Mouse (Mus musculus) hindbrain, embryonic 10.5 days (tissue): ENCODE data around the gene Trim37. TPM values are rescaled to one million over a fixed set of nuclear protein-coding genes. Genes with fewer than 3 reads are reported as not detected.

ENCODE experiments used
- DNase-seq: peaks from one replicate; pipeline ENCODE4 v3.0.0-alpha.2; 2017; ENCODE audit warnings: low spot score
- H3K27ac ChIP-seq: fragments of 300-500 bp; sonication (generic); 2 replicates; pipeline ENCODE4 v1.5.1; 2016; ENCODE audit warnings: mild to moderate bottlenecking, moderate library complexity
- H3K27me3 ChIP-seq: fragments of 300-500 bp; sonication (generic); 2 replicates; pipeline ENCODE4 v1.6.1; 2016; ENCODE audit warnings: mild to moderate bottlenecking; ENCODE audit not compliant: poor library complexity, insufficient read depth, severe bottlenecking
- H3K36me3 ChIP-seq: fragments of 300-500 bp; sonication (generic); 2 replicates; pipeline ENCODE4 v1.6.1; 2016; ENCODE audit warnings: mild to moderate bottlenecking, moderate library complexity
- H3K4me1 ChIP-seq: fragments of 300-500 bp; sonication (generic); replicated peaks from 2 replicates; pipeline ENCODE4 v1.6.1; 2016; ENCODE audit warnings: mild to moderate bottlenecking
- H3K4me3 ChIP-seq: fragments of 300-500 bp; sonication (generic); 2 replicates; pipeline ENCODE4 v1.5.1; 2016; ENCODE audit warnings: mild to moderate bottlenecking, moderate library complexity
- H3K9me3 ChIP-seq: fragments of 300-500 bp; sonication (generic); 2 replicates; pipeline ENCODE4 v1.6.1; 2016; ENCODE audit warnings: mild to moderate bottlenecking, moderate library complexity
- WGBS: fragments of 180-500 bp; shearing (Covaris S2); methylation state at CpG from one replicate; pipeline ENCODE4 v1.1.7; 2016; 5-methylcytosine and 5-hydroxymethylcytosine counted together
- polyA plus RNA-seq: library from polyadenylated mRNA; unstranded; fragments of >200 nt; fragmentation: Nextera tagmentation; extraction: Ambion mirVana; gene quantifications from 2 replicates; pipeline ENCODE4 v1.2.1, GENCODE M21; 2016

Gene Trim37
- polyA plus RNA-seq, result 64.4 and 65.5 TPM in 2 replicates

- H3K36me3 ChIP-seq, result peaks cover 58% of the 10 kb centered on the region
Measured at GRCm38 (mm10) chr11:87126824-87127816, at the start of gene Trim37. Trim37 (plus strand) TSS chr11:87127077.

GRCm38 (mm10) chr11:87083712-87084111 is 43.2 kb upstream of the Trim37 start:
- Histone ChIP-seq H3K27me3 (no peaks in the 10 kb centered on the region), H3K4me1 (peaks cover 33% of the 10 kb centered on the region), H3K36me3 (peaks cover 70% of the 10 kb centered on the region), H3K4me3 (no peak overlapping the region), H3K27ac (no peak overlapping the region), H3K9me3 (no peaks in the 10 kb centered on the region)
- no peak for DNase-seq
- WGBS, result 98% methylated on average over 1 of the region's 1 CpGs

More at GRCm38 (mm10) chr11:87126824-87127816, at the start of gene Trim37:
- Histone ChIP-seq H3K27me3 (no peaks in the 10 kb centered on the region), H3K4me3 (peak within 1 kb of the TSS; percentile 85), H3K27ac (peak within 1 kb of the TSS; percentile 94), H3K9me3 (no peaks in the 10 kb centered on the region), H3K4me1 (peaks cover 29% of the 10 kb centered on the region)
- under 1% methylated on average over 105 of the region's 105 CpGs for WGBS
- peak; percentile 92 for DNase-seq

GRCm38 (mm10) chr11:87085461-87085860 is 41.4 kb upstream of the Trim37 start:
- WGBS, result 91% methylated on average over 13 of the region's 13 CpGs

GRCm38 (mm10) chr11:87086290-87086984 is 40.4 kb upstream of the Trim37 start, which contains the start of gene Smg8:
Smg8 (minus strand) TSS chr11:87086774.
- H3K4me1 ChIP-seq, result peaks cover 33% of the 10 kb centered on the region
- DNase-seq, result peak; percentile 79
- peaks cover 67% of the 10 kb centered on the region for H3K36me3 ChIP-seq
- no peaks in the 10 kb centered on the region for H3K9me3 ChIP-seq
- peak within 1 kb of the TSS; percentile 94 for H3K27ac ChIP-seq
- WGBS, result 1% methylated on average over 43 of the region's 43 CpGs
- no peaks in the 10 kb centered on the region for H3K27me3 ChIP-seq
- H3K4me3 ChIP-seq, result peak within 1 kb of the TSS; percentile 97

More at GRCm38 (mm10) chr11:87085461-87085860, 41.4 kb upstream of the Trim37 start:
- Histone ChIP-seq H3K9me3 (no peaks in the 10 kb centered on the region), H3K4me3 (peak overlapping the region; percentile 97), H3K4me1 (peaks cover 33% of the 10 kb centered on the region), H3K36me3 (peaks cover 67% of the 10 kb centered on the region), H3K27me3 (no peaks in the 10 kb centered on the region), H3K27ac (no peak overlapping the region)
- DNase-seq, result no peak

- Histone ChIP-seq H3K36me3 (peaks cover 67% of the 10 kb centered on the region), H3K27me3 (no peaks in the 10 kb centered on the region), H3K27ac (peak overlapping the region; percentile 94), H3K9me3 (no peaks in the 10 kb centered on the region), H3K4me1 (peaks cover 33% of the 10 kb centered on the region), H3K4me3 (peak overlapping the region; percentile 97)
- 68% methylated on average over 2 of the region's 2 CpGs for WGBS
- no peak for DNase-seq
Measured at GRCm38 (mm10) chr11:87087142-87087541, 39.7 kb upstream of the Trim37 start.

- Histone ChIP-seq H3K9me3 (no peaks in the 10 kb centered on the region), H3K4me1 (peaks cover 39% of the 10 kb centered on the region), H3K27ac (peak within 1 kb of the TSS; percentile 100), H3K36me3 (peaks cover 50% of the 10 kb centered on the region), H3K27me3 (no peaks in the 10 kb centered on the region), H3K4me3 (peak within 1 kb of the TSS; percentile 98)
- WGBS, result under 1% methylated on average over 14 of the region's 14 CpGs
- no peak for DNase-seq
Measured at GRCm38 (mm10) chr11:87108409-87108754, 18.5 kb upstream of the Trim37 start, which contains the start of gene Prr11. Prr11 (minus strand) TSS chr11:87108708.

GRCm38 (mm10) chr11:87108755-87109518 is 17.9 kb upstream of the Trim37 start, which contains the start of gene Ska2:
Ska2 (plus strand) TSS chr11:87109234.
- Histone ChIP-seq H3K27ac (peak within 1 kb of the TSS; percentile 100), H3K36me3 (peaks cover 50% of the 10 kb centered on the region), H3K9me3 (no peaks in the 10 kb centered on the region), H3K4me3 (peak within 1 kb of the TSS; percentile 98), H3K4me1 (peaks cover 39% of the 10 kb centered on the region), H3K27me3 (no peaks in the 10 kb centered on the region)
- peak; percentile 99 for DNase-seq
- under 1% methylated on average over 40 of the region's 40 CpGs for WGBS

GRCm38 (mm10) chr11:87109519-87110171 is 17.2 kb upstream of the Trim37 start:
- peak overlapping the region; percentile 100 for H3K27ac ChIP-seq
- WGBS, result under 1% methylated on average over 42 of the region's 42 CpGs
- peaks cover 50% of the 10 kb centered on the region for H3K36me3 ChIP-seq
- peak overlapping the region; percentile 98 for H3K4me3 ChIP-seq
- DNase-seq, result no peak
- H3K27me3 ChIP-seq, result no peaks in the 10 kb centered on the region
- peaks cover 39% of the 10 kb centered on the region for H3K4me1 ChIP-seq
- no peaks in the 10 kb centered on the region for H3K9me3 ChIP-seq

GRCm38 (mm10) chr11:87110172-87110909 is 16.5 kb upstream of the Trim37 start:
- Histone ChIP-seq H3K27me3 (no peaks in the 10 kb centered on the region), H3K4me1 (peaks cover 39% of the 10 kb centered on the region), H3K36me3 (peaks cover 50% of the 10 kb centered on the region), H3K9me3 (no peaks in the 10 kb centered on the region), H3K27ac (peak overlapping the region; percentile 100), H3K4me3 (peak overlapping the region; percentile 98)
- no peak for DNase-seq
- WGBS, result 12% methylated on average over 9 of the region's 9 CpGs

- no peak overlapping the region for H3K27ac ChIP-seq
- no peak overlapping the region for H3K4me3 ChIP-seq
- peaks cover 12% of the 10 kb centered on the region; the same call in 1 of the 2 replicates for H3K4me1 ChIP-seq
- H3K9me3 ChIP-seq, result no peaks in the 10 kb centered on the region
- WGBS, result 88% methylated on average over 8 of the region's 8 CpGs
- H3K36me3 ChIP-seq, result peaks cover 79% of the 10 kb centered on the region
- DNase-seq, result no peak
- no peaks in the 10 kb centered on the region for H3K27me3 ChIP-seq
Measured at GRCm38 (mm10) chr11:87121864-87122263, 5.0 kb upstream of the Trim37 start.

- H3K4me3 ChIP-seq, result peak overlapping the region; percentile 85
- DNase-seq, result no peak
- H3K36me3 ChIP-seq, result peaks cover 58% of the 10 kb centered on the region
- H3K4me1 ChIP-seq, result peaks cover 29% of the 10 kb centered on the region
- H3K27me3 ChIP-seq, result no peaks in the 10 kb centered on the region
- 64% methylated on average over 4 of the region's 4 CpGs for WGBS
- H3K9me3 ChIP-seq, result no peaks in the 10 kb centered on the region
- peak overlapping the region; percentile 94 for H3K27ac ChIP-seq
Measured at GRCm38 (mm10) chr11:87125562-87125961, 1.3 kb upstream of the Trim37 start.
